Mouse (Mus musculus) embryonic facial prominence, embryonic 12.5 days (tissue): ENCODE results near the gene Pgk2. TPM values are rescaled to one million over a fixed set of nuclear protein-coding genes. Genes with fewer than 3 reads are reported as not detected.
"Not testable (repeated sequence)": the region's sequence is repeated elsewhere in the genome, so short reads cannot be mapped to it uniquely, and the experiment has no call there.

Experiments
- ATAC-seq: fragments of 200-750 bp; cut with Nextera tagmentation; 2 replicates; pipeline ENCODE4 v1.8.0; 2017; ENCODE audit not compliant: insufficient number of reproducible peaks, insufficient read depth, low FRiP score, low TSS enrichment
- H3K27ac ChIP-seq: fragments of 300-500 bp; sonication (generic); 2 replicates; pipeline ENCODE4 v1.5.1; 2016; ENCODE audit warnings: mild to moderate bottlenecking
- H3K27me3 ChIP-seq: fragments of 300-500 bp; sonication (generic); 2 replicates; pipeline ENCODE4 v1.6.1; 2016; ENCODE audit warnings: mild to moderate bottlenecking, moderate library complexity
- H3K36me3 ChIP-seq: fragments of 300-500 bp; sonication (generic); 2 replicates; pipeline ENCODE4 v1.6.1; 2016; ENCODE audit warnings: mild to moderate bottlenecking
- H3K4me1 ChIP-seq: fragments of 300-500 bp; sonication (generic); 2 replicates; pipeline ENCODE4 v1.6.1; 2016
- H3K4me2 ChIP-seq: fragments of 300-500 bp; sonication (generic); replicated peaks from 2 replicates; pipeline ENCODE4 v1.6.1; 2016; ENCODE audit warnings: mild to moderate bottlenecking, moderate library complexity
- H3K4me3 ChIP-seq: fragments of 300-500 bp; sonication (generic); 2 replicates; pipeline ENCODE4 v1.5.1; 2016; ENCODE audit warnings: mild to moderate bottlenecking
- H3K9ac ChIP-seq: fragments of 300-500 bp; sonication (generic); 2 replicates; pipeline ENCODE4 v1.6.1; 2016; ENCODE audit warnings: mild to moderate bottlenecking, moderate library complexity
- H3K9me3 ChIP-seq: fragments of 300-500 bp; sonication (generic); 2 replicates; pipeline ENCODE4 v1.6.1; 2016; ENCODE audit warnings: mild to moderate bottlenecking, moderate library complexity
- WGBS: fragments of 180-500 bp; shearing (Covaris S2); methylation state at CpG from one replicate; pipeline ENCODE4 v1.1.7; 2016; 5-methylcytosine and 5-hydroxymethylcytosine counted together
- polyA plus RNA-seq: library from polyadenylated mRNA; unstranded; fragments of >200 nt; fragmentation: Nextera tagmentation; extraction: Ambion mirVana; gene quantifications from 2 replicates; pipeline ENCODE4 v1.2.1, GENCODE M21; 2016

Pgk2 gene
- polyA plus RNA-seq, result not detected in 2 replicates

DNA sequence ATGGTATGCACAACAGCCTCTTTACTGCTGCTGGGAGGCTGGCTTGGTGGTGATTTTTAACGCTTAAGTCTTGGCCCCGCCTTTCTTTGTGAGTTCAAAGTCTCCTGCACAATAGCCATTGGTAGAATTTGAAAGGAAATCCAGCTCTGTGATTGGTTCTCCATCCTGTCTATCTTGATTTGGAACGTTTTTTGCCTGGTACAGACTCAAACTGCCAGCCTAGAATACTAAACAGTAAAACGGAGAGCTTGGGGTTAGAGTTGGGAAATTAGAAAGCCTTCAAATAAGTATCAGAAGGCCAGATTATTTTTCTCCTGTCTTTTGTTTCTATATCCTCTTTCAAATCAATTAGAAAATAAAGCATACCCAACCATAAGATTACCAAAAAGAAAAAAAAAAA lies at the start of gene Pgk2:
TSS of gene Pgk2 (minus strand) at position 101 of the 400 bp plus-strand sequence.
- no peak within 1 kb of the TSS for H3K4me2 ChIP-seq
- no peak within 1 kb of the TSS for H3K9ac ChIP-seq
- no peaks in the 10 kb centered on the region for H3K36me3 ChIP-seq
- WGBS, result 68% methylated on average over 4 of the region's 4 CpGs
- H3K27me3 ChIP-seq, result no peaks in the 10 kb centered on the region
- H3K27ac ChIP-seq, result no peak within 1 kb of the TSS
- no peaks in the 10 kb centered on the region for H3K9me3 ChIP-seq
- ATAC-seq, result no peak
- H3K4me1 ChIP-seq, result no peaks in the 10 kb centered on the region
- H3K4me3 ChIP-seq, result no peak within 1 kb of the TSS

DNA sequence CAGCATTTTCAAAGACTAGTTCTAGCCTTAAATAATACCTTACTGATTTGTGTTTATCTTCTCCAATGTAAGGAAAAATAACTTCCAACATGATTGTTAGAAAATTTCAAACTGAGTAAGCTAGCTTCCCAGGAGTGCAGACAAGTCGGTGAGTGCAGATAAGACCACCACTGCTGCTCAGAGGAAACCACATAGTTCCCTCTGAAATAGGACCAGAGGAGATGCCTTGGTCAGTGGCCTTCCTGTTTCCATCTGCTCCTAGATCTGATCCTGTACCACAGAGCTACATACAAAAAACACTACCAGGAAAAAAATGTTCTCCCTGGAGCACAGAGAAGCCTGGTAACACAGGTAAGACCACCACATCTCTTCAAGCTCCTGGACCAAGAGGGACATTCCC lies 44.0 kb upstream of the Pgk2 start:
- no peak for ATAC-seq
- 77% methylated on average over 1 of the region's 1 CpGs for WGBS
- H3K9me3 ChIP-seq, result no peaks in the 10 kb centered on the region

DNA sequence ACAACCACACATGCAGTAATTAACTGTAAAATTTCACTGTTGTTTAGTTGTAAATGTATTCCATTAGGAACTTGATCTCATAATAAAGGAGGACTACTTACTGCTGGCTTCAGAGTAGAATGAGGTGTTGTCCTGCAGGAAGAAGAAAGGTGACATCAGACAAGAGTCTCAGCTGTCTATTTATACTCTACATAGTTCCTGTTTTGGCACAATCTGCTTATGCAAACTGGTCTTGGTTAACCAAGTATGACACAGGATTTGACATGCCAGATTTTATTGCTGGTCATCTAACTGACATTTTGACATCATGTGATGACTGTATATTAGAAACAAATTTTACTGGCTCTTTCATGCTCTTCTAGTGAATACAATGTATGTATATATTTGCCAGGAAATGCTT lies 33.7 kb upstream of the Pgk2 start, which contains the start of gene Crisp3:
TSS of gene Crisp3 (minus strand) at position 154 of the 400 bp plus-strand sequence.
- no peaks in the 10 kb centered on the region for H3K36me3 ChIP-seq

More for the DNA sequence above, 44.0 kb upstream of the Pgk2 start:
- Histone ChIP-seq H3K4me1 (no peaks in the 10 kb centered on the region), H3K4me3 (no peak overlapping the region), H3K27ac (no peak overlapping the region), H3K9ac (no peak overlapping the region), H3K27me3 (no peaks in the 10 kb centered on the region), H3K4me2 (no peak overlapping the region), H3K36me3 (no peaks in the 10 kb centered on the region)

DNA sequence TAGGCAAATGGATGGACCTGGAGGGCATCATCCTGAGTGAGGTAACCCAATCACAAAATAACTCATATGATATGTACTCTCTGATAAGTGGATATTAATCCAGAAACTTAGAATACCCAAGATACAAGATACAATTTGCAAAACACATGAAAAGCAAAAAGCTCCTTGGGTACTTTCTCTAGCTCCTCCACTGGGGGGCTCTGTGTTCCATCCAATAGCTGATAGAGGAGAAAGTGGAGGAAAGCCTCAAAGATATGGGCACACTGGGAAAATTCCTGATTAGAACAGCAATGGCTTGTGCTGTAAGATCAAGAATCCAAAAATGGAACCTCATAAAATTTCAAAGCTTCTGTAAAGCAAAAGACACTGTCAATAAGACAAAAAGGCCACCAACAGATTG lies 6.6 kb downstream of the Pgk2 start:
- not testable (repeated sequence) for H3K9ac ChIP-seq, H3K9me3 ChIP-seq, H3K4me2 ChIP-seq, H3K4me3 ChIP-seq, H3K36me3 ChIP-seq, ATAC-seq, H3K27ac ChIP-seq, H3K27me3 ChIP-seq, H3K4me1 ChIP-seq

More for the DNA sequence above, 33.7 kb upstream of the Pgk2 start, which contains the start of gene Crisp3:
- no peak for ATAC-seq
- no peak within 1 kb of the TSS for H3K9ac ChIP-seq
- H3K27ac ChIP-seq, result no peak within 1 kb of the TSS
- no peaks in the 10 kb centered on the region for H3K27me3 ChIP-seq
- H3K9me3 ChIP-seq, result no peaks in the 10 kb centered on the region
- no peak within 1 kb of the TSS for H3K4me2 ChIP-seq
- H3K4me1 ChIP-seq, result no peaks in the 10 kb centered on the region
- no peak within 1 kb of the TSS for H3K4me3 ChIP-seq

DNA sequence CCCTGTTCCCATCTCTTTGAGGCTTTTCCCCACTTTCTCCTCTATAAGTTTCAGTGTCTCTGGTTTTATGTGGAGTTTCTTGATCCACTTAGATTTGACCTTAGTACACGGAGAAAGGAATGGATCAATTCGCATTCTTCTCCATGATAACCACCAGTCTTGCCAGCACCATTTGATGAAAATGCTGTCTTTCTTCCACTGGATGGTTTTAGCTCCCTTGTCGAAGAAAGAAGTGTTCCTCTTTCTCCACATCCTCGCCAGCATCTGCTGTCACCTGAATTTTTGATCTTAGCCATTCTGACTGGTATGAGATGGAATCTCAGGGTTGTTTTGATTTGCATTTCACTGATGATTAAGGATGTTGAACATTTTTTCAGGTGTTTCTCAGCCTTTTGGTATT lies 18.2 kb downstream of the Pgk2 start:
- not testable (repeated sequence) for H3K4me3 ChIP-seq, H3K9me3 ChIP-seq, H3K27ac ChIP-seq, H3K4me1 ChIP-seq, H3K9ac ChIP-seq, ATAC-seq, H3K27me3 ChIP-seq, H3K36me3 ChIP-seq, H3K4me2 ChIP-seq
- 83% methylated on average over 4 of the region's 4 CpGs for WGBS

DNA sequence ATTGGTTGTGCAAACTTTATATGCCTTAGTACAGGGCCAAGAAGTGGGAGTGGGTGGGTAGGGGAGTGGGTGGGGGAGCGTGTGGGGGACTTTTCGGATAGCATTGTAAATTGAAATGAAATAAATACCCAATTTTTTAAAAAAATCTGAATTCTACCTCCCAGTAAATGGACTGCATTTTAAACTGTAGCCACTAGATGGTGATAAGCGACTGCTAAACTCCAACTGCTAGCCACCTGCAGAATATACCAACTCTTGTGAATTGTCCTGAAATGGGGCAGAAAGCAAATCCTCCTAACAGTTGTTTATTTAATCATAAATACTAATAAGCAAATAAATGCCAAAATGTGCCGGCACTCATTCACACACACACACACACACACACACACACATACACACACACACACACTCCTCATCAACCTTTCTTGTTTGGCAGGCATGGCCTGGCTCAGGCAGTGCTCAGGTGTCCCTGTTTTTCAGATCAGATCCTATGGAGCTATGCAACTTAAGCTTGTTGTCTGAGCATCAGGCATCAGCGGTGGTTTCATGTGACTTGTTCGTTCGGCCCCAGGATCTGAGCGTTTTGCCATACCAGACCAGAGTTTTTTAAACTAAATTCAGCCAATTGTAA lies 50.6 kb downstream of the Pgk2 start:
- H3K4me3 ChIP-seq, H3K27ac ChIP-seq, ATAC-seq, H3K4me1 ChIP-seq, H3K36me3 ChIP-seq, H3K9ac ChIP-seq, H3K9me3 ChIP-seq, H3K4me2 ChIP-seq, H3K27me3 ChIP-seq: not testable (repeated sequence)
- 58% methylated on average over 7 of the region's 8 CpGs for WGBS

Other genes with a start within 250 kb of the Pgk2 start
- gene AC192777.2, start 113.2 kb downstream of the Pgk2 start, polyA plus RNA-seq, result not detected in 2 replicates
- gene Crisp3, start 33.6 kb upstream of the Pgk2 start, polyA plus RNA-seq, result not detected in 2 replicates
- 0.37 TPM in 1 of 2 replicates, not detected in the other for gene Crisp1, start 110.6 kb upstream of the Pgk2 start, polyA plus RNA-seq